Mouse (Mus musculus) right cerebral cortex, postnatal 25 days (tissue): Measurements from ENCODE around the gene Iqch.

Source experiments
- DNase-seq: peaks from one replicate; pipeline ENCODE4 v3.0.0; 2022

The Iqch gene

GRCm38 (mm10) chr9:63611967-63612366 lies 9.7 kb upstream of the Iqch start:
- no peak for DNase-seq

- no peak for DNase-seq
Observed at GRCm38 (mm10) chr9:63610841-63611366, 8.6 kb upstream of the Iqch start.

GRCm38 (mm10) chr9:63610231-63610630 lies 7.9 kb upstream of the Iqch start:
- DNase-seq = no peak

GRCm38 (mm10) chr9:63609776-63610175 lies 7.5 kb upstream of the Iqch start:
- DNase-seq = no peak

DNA sequence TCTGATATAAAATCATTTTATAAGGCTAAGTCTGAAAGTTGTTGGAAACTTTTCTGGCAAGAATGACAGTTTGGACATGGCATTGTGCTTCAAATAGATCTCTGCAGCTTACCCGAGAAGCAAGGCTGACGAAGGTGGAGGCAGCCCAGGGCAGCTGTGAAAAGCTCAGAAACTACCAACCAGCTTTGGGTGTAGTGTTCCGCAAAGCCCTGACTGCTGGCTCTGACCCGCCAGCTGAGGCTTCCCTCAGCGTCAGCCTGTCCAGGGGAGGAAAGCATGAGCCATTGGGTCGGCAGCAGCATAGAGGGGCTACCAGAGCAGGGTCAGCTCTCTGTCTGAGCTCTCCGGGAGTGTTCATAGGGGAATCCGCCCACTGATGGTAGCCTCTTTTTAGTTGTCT lies 7.0 kb upstream of the Iqch start:
- no peak for DNase-seq

DNA sequence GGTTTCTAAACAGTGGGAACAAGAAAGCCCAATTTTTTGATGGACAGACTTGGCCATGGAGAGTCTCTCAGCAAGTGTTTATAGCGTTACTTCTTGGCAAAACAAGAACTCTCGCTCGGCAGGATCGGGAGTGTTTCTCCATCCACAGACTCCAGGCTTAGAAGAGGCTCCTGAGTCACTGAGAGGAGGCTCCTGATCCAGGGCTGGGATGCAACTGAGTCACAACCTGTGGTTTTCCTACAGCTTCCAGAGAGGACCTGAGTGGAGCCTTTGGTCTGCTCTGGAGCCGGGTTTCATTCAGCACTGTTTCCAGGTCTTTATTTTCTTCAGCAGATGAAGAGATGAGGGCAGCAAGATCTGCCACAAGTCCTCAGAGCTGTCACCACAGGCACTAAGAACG lies 5.7 kb upstream of the Iqch start:
- no peak for DNase-seq

DNA sequence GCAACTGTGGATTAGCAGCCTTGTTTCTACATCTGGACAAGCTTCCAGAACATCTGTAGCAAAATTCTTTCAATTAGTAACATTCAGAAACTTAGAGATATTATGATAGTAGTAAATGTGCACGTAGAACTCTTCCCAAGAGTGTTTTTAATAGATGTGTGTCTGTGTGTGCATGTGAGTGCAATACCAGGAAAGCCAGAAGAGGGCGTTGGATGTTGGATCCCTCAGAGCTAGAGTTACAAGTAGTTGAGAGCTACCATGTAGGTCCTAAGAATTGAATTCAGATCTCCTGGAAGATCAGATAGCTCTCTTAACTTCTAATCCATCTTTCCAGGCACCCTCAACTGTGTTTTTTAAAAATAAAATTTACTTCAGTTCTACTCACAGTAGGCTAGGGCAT lies 4.3 kb upstream of the Iqch start:
- DNase-seq = no peak

GRCm38 (mm10) chr9:63603849-63604248 lies 1.6 kb upstream of the Iqch start:
- no peak for DNase-seq

- no peak for DNase-seq
Observed at GRCm38 (mm10) chr9:63596660-63597059, 5.6 kb downstream of the Iqch start.

DNA sequence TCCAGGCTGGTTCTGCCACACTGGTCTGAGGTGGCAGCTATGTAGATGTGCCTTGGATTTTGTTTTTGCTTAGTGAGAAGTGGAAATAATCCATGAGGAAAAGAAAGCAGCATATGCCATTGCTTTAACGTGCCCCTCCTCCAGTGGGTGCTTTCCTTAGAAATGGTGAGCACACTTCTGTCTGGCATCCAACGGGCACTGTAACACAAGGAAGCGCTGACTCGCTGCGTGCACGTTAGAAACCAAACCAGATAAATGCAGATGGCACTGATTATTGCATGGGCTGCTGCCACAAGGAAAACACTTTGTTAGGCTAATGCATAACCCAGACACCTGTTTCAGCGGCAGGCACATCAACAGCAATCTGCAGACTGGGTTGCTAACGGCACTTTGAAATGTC lies 6.6 kb downstream of the Iqch start:
- DNase-seq = no peak

GRCm38 (mm10) chr9:63595032-63595431 lies 7.3 kb downstream of the Iqch start:
- DNase-seq = no peak

GRCm38 (mm10) chr9:63591661-63592256 lies 10.5 kb downstream of the Iqch start:
- no peak for DNase-seq

DNA sequence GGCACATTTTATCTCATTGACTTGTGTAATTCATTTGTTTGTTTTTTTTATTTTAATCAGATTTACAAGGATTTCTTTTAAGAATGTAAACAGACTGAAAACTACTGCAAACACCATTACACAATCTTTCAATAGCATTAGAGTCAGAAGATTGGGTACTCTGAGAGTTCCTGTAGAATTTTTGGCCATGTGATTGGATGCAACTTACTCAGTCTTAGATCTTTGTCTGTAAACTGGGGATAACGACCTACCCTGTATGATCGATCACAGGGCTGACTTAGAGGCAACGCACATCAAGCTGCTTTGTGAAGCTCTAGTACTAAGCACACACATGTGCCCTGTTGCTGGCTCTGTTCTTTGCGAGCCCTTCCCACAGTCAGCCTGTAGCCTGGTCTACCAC lies 11.7 kb downstream of the Iqch start:
- no peak for DNase-seq

- no peak for DNase-seq
Observed at GRCm38 (mm10) chr9:63589209-63589608, 13.1 kb downstream of the Iqch start.

GRCm38 (mm10) chr9:63585251-63585650 lies 17.0 kb downstream of the Iqch start:
- DNase-seq = no peak

- peak; percentile 23 for DNase-seq
Observed at GRCm38 (mm10) chr9:63581778-63582177, 20.5 kb downstream of the Iqch start.

GRCm38 (mm10) chr9:63580046-63580445 lies 22.2 kb downstream of the Iqch start:
- DNase-seq = no peak

- DNase-seq = no peak
Observed at GRCm38 (mm10) chr9:63579644-63580043, 22.6 kb downstream of the Iqch start.

DNA sequence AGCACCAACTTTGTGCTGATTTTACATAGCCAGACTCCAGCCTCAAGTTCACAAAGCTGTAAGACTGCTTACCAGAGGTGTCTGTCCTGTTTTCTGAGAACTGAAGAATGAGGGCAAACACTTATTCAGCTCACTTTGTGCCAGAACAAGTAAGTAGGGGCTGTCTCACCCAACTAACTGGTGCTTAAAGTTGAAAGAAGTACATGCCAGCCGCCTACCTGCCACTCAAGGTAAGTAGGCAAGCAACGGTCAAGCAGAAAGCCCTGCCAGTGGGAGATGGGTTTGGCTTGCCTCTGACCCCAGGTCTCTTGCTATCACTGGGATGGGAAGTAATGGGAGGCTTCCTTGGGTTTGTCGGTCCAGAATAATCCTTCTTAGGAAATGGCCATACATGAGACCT lies 24.8 kb downstream of the Iqch start:
- no peak for DNase-seq

- no peak for DNase-seq
Observed at GRCm38 (mm10) chr9:63572874-63573273, 29.4 kb downstream of the Iqch start.

GRCm38 (mm10) chr9:63571895-63572294 lies 30.4 kb downstream of the Iqch start:
- no peak for DNase-seq

GRCm38 (mm10) chr9:63568808-63569207 lies 33.5 kb downstream of the Iqch start:
- DNase-seq = no peak

- no peak for DNase-seq
Observed at GRCm38 (mm10) chr9:63568314-63568713, 34.0 kb downstream of the Iqch start.

DNA sequence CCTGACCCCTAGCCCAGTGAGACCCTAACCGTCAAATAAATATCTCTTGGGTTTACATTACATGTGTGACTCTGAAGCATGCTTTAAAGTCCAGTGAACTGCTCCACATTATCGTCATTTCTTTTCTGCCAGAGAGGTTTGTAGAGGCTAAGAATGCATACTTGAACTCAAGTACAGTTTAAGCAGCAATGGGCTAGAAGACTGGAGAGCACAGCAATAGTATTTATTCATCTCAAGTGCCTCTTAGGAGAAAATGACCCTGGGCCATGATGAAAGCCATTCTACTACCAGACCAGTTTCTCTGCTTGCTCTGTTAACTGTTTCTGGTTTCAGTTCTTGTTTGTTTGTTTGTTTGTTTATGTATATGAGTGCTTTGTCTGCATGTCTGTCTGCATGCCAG lies 38.9 kb downstream of the Iqch start:
- DNase-seq = no peak

GRCm38 (mm10) chr9:63561931-63562330 lies 40.4 kb downstream of the Iqch start:
- DNase-seq = no peak
